Mouse (Mus musculus) heart, adult 2 months (tissue): ENCODE measurements around the gene Apoc1.

ENCODE experiments used
- CTCF ChIP-seq: fragments of 200-600 bp; IDR thresholded peaks from 2 replicates; pipeline ENCODE4 v1.8.1; 2022; ENCODE audit warnings: antibody characterized with exemption, mild to moderate bottlenecking, moderate library complexity
- EP300 ChIP-seq: fragments of 200-500 bp; IDR thresholded peaks from 2 replicates; pipeline ENCODE4 v1.6.1; 2011; ENCODE audit warnings: low read depth, low read length, control low read depth; ENCODE audit not compliant: insufficient read depth
- POLR2A ChIP-seq: fragments of 200-500 bp; IDR thresholded peaks from 2 replicates; pipeline ENCODE4 v1.6.1; 2011; ENCODE audit warnings: mild to moderate bottlenecking, low read depth, low read length, control low read depth; ENCODE audit not compliant: insufficient read depth

GRCm38 (mm10) chr7:19675824-19676223 lies 16.6 kb downstream of the Apoc1 start:
- TF ChIP-seq EP300 (no peak), CTCF (no peak), POLR2A (no peak)
